Mouse (Mus musculus) lung, adult 10 weeks (tissue): Measurements from ENCODE around the gene Abhd10. TPM values are rescaled to one million over a fixed set of nuclear protein-coding genes. Genes with fewer than 3 reads are reported as not detected.

Experiments
- polyA plus RNA-seq: library from polyadenylated mRNA; stranded (reverse); fragments of 350-450 nt; fragmentation: Illumina TruSeq; extraction: RNeasy Lipid Tissue Mini Kit (QIAGEN cat#74804); gene quantifications from one replicate; pipeline ENCODE4 v1.2.3, GENCODE M21; 2014; ENCODE audit warnings: low read depth, low replicate concordance; ENCODE audit not compliant: insufficient read depth

Abhd10 gene
- polyA plus RNA-seq: 9.7 TPM

DNA sequence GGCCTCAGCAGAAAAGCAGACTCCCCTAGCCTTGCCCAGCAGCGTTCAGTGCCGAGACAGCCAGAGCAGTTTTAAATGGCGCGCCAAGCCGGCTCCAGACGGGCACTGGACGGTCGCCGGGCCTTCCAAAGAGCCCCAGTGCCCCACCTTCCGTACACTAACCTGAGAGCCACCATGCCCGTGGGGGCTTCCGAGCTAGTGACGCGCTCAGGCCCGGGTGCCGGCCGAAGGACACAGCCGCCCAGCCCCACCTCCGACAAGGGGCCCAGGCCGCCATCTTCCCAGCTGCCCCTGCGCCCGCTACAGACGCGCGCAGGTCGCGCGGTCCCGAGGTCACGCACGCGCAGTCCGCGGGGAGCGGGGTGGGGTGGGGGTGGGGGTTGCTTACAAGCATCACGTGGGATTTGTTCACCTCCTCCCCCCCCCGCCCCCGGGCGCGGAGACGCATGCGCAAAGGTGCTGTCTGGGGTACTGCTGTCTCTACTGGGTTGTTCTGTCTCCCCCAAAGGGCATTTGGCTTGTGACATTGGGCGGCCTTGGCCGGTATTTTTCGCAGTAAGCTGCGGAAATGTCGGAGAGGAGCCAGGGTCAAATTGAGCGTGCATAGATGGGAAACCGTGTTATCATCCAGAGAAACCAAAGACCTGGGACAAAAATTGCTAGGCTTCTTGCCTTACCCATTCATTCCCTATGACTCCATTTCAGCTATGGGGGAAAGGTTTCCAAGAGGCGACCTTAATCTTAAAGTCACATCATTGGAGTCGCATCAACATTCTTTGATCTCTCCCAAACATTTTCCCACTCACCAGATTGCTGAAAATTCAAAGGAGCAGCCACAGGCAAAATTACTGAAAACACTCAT lies at the start of gene Abhd10:
Abhd10 (minus strand) TSS at position 341 of the 862 bp plus-strand sequence.

DNA sequence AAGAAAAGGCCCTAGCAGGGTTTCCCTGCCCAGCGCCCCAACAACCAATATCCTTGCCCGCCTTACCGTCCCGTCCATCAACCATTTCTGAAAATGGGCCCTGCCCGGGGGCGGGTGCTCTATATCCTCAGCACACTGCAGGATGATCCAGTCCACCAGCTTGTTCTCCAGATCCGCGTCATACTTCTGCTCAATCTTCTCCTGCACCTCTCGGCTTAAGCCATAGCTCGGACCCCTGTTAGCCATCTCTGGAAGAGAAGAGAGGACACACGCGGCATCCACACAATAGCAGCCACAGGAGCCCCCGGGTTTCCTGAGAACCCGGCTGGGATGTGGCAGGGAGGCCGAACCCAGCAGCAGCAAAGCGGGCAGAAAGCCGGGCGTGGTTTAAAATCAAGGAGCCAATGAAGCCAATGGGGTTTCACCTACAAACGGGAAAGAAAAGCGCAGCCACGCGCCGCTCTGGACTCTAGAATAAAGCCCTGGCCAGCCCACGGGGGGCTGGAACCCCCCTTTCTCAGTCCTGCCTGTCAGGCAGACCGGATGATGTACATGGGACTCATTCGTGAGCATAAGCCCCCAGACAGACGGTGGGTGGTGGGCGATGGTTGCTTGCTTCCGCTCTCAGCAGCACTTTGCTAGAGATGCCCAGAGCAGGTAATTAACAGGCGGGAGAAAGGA lies 18.6 kb downstream of the Abhd10 start, which contains the start of gene Tagln3:
Tagln3 (minus strand) TSS at position 548 of the 681 bp plus-strand sequence.

DNA sequence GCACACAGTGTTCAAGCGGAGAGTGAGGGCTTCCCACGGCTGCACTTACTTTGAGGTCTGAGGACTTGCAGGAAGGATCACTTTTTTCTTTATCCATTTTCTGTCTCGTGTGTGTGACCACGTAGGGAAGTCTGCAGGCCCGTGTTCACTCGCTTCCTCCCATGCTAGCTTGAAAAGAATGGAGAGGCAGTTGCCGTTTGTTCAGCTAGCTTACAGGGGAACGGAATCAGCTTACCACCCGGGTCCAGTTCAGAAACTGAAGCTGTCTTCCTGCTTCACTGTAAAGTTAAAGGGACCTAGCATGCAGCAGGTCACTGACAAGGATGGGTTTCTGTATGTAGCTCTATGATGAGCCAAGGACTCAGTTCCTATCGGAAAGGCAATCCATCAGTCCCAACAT lies 49.2 kb downstream of the Abhd10 start, which contains the start of gene Tmprss7:
Tmprss7 (minus strand) TSS at position 101 of the 400 bp plus-strand sequence.

Other genes with a start within 250 kb of the Abhd10 start
- not detected for gene Gm609, start 250.0 kb downstream of the Abhd10 start, polyA plus RNA-seq
- not detected for gene Gm17783, start 210.9 kb downstream of the Abhd10 start, polyA plus RNA-seq
- not detected for gene Slc9c1, start 207.6 kb downstream of the Abhd10 start, polyA plus RNA-seq
- gene Gcsam, start 132.6 kb downstream of the Abhd10 start, polyA plus RNA-seq: 0.74 TPM
- gene BC016579, start 88.9 kb downstream of the Abhd10 start, polyA plus RNA-seq: 0.28 TPM
- not detected for gene Tmprss7, start 49.3 kb downstream of the Abhd10 start, polyA plus RNA-seq
- gene Tagln3, start 18.3 kb downstream of the Abhd10 start, polyA plus RNA-seq: 0.52 TPM
- gene Phldb2, start 210.6 kb upstream of the Abhd10 start, polyA plus RNA-seq: 28.2 TPM